Mouse (Mus musculus): ENCODE data around the gene Ascl2. TPM values are rescaled to one million over a fixed set of nuclear protein-coding genes. Genes with fewer than 3 reads are reported as not detected.
A peak's percentile ranks its signal among the peaks of the same experiment; 100 is the strongest.

The Ascl2 gene
- polyA plus RNA-seq, 1 experiment: 0.74 TPM

GRCm38 (mm10) chr7:143012230-143012875 lies 43.3 kb upstream of the Ascl2 start:
- Histone ChIP-seq H3K4me1 (ENCODE audit: control insufficient read depth, insufficient read depth, low read length) (peaks cover 45% of the 10 kb centered on the region), H3K27ac (ENCODE audit: insufficient read depth, low read length) (no peak overlapping the region), H3K4me3 (replicated peaks; ENCODE audit: insufficient read depth, low read depth, low read length) (no peak overlapping the region), H3K27me3 (ENCODE audit: control insufficient read depth, insufficient read depth, low read length) (no peaks in the 10 kb centered on the region)
- TF ChIP-seq POLR2A (IDR thresholded peaks at IDR 0.05; ENCODE audit: borderline replicate concordance, insufficient read depth, low read length) (no peak), CTCF (IDR thresholded peaks at IDR 0.05; ENCODE audit: borderline replicate concordance, insufficient read depth, low read depth, low read length) (no peak)
- 75% methylated on average over 5 of the region's 5 CpGs for WGBS
- no peak for DNase-seq

GRCm38 (mm10) chr7:143011226-143011625 lies 42.2 kb upstream of the Ascl2 start:
- Histone ChIP-seq H3K4me1 (ENCODE audit: control insufficient read depth, insufficient read depth, low read length) (peaks cover 40% of the 10 kb centered on the region), H3K27ac (ENCODE audit: insufficient read depth, low read length) (no peak overlapping the region), H3K27me3 (ENCODE audit: control insufficient read depth, insufficient read depth, low read length) (no peaks in the 10 kb centered on the region), H3K4me3 (replicated peaks; ENCODE audit: insufficient read depth, low read depth, low read length) (no peak overlapping the region)
- no peak for DNase-seq
- TF ChIP-seq CTCF (IDR thresholded peaks at IDR 0.05; ENCODE audit: borderline replicate concordance, insufficient read depth, low read depth, low read length): no peak
- TF ChIP-seq POLR2A (IDR thresholded peaks at IDR 0.05; ENCODE audit: borderline replicate concordance, insufficient read depth, low read length): no peak
- WGBS: 90% methylated on average over 1 of the region's 1 CpGs

- H3K4me1 ChIP-seq (ENCODE audit: control insufficient read depth, insufficient read depth, low read length): peaks cover 32% of the 10 kb centered on the region
- H3K4me3 ChIP-seq (replicated peaks; ENCODE audit: insufficient read depth, low read depth, low read length): no peak overlapping the region
- H3K27ac ChIP-seq (ENCODE audit: insufficient read depth, low read length): no peak overlapping the region
- TF ChIP-seq POLR2A (IDR thresholded peaks at IDR 0.05; ENCODE audit: borderline replicate concordance, insufficient read depth, low read length) (no peak), CTCF (IDR thresholded peaks at IDR 0.05; ENCODE audit: borderline replicate concordance, insufficient read depth, low read depth, low read length) (no peak)
- WGBS: 89% methylated on average over 4 of the region's 4 CpGs
- no peak for DNase-seq
- no peaks in the 10 kb centered on the region for H3K27me3 ChIP-seq (ENCODE audit: control insufficient read depth, insufficient read depth, low read length)
Observed at GRCm38 (mm10) chr7:143009996-143010395, 40.9 kb upstream of the Ascl2 start.

GRCm38 (mm10) chr7:143008996-143009665 lies 40.1 kb upstream of the Ascl2 start:
- H3K27ac ChIP-seq (ENCODE audit: insufficient read depth, low read length): no peak overlapping the region
- no peak overlapping the region for H3K4me3 ChIP-seq (replicated peaks; ENCODE audit: insufficient read depth, low read depth, low read length)
- no peak for TF ChIP-seq CTCF (IDR thresholded peaks at IDR 0.05; ENCODE audit: borderline replicate concordance, insufficient read depth, low read depth, low read length)
- no peak for TF ChIP-seq POLR2A (IDR thresholded peaks at IDR 0.05; ENCODE audit: borderline replicate concordance, insufficient read depth, low read length)
- 60% methylated on average over 4 of the region's 4 CpGs for WGBS
- peaks cover 23% of the 10 kb centered on the region for H3K4me1 ChIP-seq (ENCODE audit: control insufficient read depth, insufficient read depth, low read length)
- H3K27me3 ChIP-seq (ENCODE audit: control insufficient read depth, insufficient read depth, low read length): no peaks in the 10 kb centered on the region
- DNase-seq: no peak

DNA sequence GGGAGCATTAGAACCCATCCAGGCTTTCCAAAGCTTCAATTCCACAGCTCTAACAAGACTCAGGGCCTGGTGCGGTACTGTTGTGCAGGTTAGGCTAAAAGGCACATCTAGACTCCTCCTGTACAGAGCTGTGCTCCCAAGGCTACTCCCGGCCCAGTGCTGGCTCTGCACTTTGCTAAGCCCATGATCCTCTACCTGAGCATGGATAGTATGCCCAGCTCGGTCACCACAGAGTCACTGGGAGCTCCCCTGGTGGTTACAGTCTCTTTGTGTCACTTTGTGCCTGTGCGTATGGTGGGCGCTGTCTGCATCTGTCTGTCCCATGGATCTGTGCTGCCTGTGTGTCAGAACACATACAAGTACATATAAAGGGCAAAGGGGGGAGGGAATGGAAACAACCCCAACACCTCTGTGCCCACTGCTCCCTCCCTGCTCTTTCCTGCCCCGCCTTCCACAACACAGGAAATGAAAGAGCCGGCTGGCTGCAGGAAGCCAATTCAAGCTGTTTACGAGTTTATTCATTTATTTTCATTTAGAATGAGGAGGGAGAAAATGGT lies 39.4 kb upstream of the Ascl2 start:
- Histone ChIP-seq H3K27me3 (ENCODE audit: control insufficient read depth, insufficient read depth, low read length) (no peaks in the 10 kb centered on the region), H3K4me3 (replicated peaks; ENCODE audit: insufficient read depth, low read depth, low read length) (no peak overlapping the region), H3K27ac (ENCODE audit: insufficient read depth, low read length) (0 out of 2 replicates have a peak overlapping the region, but pooled peaks have one; percentile 4), H3K4me1 (ENCODE audit: control insufficient read depth, insufficient read depth, low read length) (peaks cover 16% of the 10 kb centered on the region; the same call in 1 of the 2 replicates)
- DNase-seq: no peak
- TF ChIP-seq POLR2A (IDR thresholded peaks at IDR 0.05; ENCODE audit: borderline replicate concordance, insufficient read depth, low read length) (no peak), CTCF (IDR thresholded peaks at IDR 0.05; ENCODE audit: borderline replicate concordance, insufficient read depth, low read depth, low read length) (no peak)
- 77% methylated on average over 8 of the region's 8 CpGs for WGBS

DNA sequence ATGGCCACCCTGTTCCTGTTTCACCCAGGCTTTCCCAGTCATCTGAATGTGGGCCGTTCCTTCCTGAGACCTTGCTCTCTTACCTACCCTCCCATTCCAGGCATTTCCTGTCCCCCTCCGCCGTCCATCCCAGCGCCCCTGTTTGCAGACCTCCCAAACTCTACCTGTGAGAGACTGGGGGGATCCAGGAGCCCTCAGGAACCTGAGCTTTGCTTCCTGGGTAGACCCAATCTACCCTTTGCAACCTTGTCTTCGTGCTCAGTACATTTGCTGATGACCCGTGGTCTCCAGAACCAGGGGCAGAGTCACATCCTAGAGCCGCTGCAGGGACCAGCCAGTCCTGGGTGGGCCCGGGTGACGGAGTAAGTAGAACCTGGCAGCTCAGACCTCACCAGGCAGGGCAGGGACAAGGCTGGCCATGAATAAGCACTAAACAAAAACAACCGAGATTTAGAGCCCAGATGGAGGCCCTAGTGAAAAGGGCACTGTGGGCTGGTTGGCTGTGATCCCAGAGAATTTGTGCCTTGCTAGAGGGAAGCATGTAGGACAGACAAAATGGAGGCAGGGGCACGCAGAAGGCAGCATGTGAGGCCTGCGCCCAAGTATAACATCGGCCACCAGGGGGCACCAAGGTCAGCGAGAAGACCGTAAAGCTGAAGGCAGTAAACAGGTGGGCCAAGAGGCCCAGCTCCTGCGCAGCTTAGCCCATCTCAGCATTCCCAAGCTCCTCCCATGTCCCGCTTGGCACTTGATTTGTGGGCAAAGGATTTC lies 38.7 kb upstream of the Ascl2 start:
- H3K27ac ChIP-seq (ENCODE audit: insufficient read depth, low read length): 0 out of 2 replicates have a peak overlapping the region, but pooled peaks have one; percentile 4
- H3K4me1 ChIP-seq (ENCODE audit: control insufficient read depth, insufficient read depth, low read length): peaks cover 13% of the 10 kb centered on the region; the same call in 1 of the 2 replicates
- WGBS: 38% methylated on average over 17 of the region's 17 CpGs

GRCm38 (mm10) chr7:143006756-143007598 lies 37.9 kb upstream of the Ascl2 start:
- Histone ChIP-seq H3K27me3 (ENCODE audit: control insufficient read depth, insufficient read depth, low read length) (no peaks in the 10 kb centered on the region), H3K4me1 (ENCODE audit: control insufficient read depth, insufficient read depth, low read length) (peaks cover 9% of the 10 kb centered on the region; the same call in 1 of the 2 replicates), H3K4me3 (replicated peaks; ENCODE audit: insufficient read depth, low read depth, low read length) (no peak overlapping the region), H3K27ac (ENCODE audit: insufficient read depth, low read length) (no peak overlapping the region)
- 95% methylated on average over 8 of the region's 8 CpGs for WGBS
- TF ChIP-seq CTCF (IDR thresholded peaks at IDR 0.05; ENCODE audit: borderline replicate concordance, insufficient read depth, low read depth, low read length): no peak
- no peak for TF ChIP-seq POLR2A (IDR thresholded peaks at IDR 0.05; ENCODE audit: borderline replicate concordance, insufficient read depth, low read length)
- DNase-seq: no peak

More for the DNA sequence above, 38.7 kb upstream of the Ascl2 start:
- DNase-seq: peak; percentile 80 to 90
- H3K27me3 ChIP-seq (ENCODE audit: control insufficient read depth, insufficient read depth, low read length): no peaks in the 10 kb centered on the region
- TF ChIP-seq POLR2A (IDR thresholded peaks at IDR 0.05; ENCODE audit: borderline replicate concordance, insufficient read depth, low read length) (no peak), CTCF (IDR thresholded peaks at IDR 0.05; ENCODE audit: borderline replicate concordance, insufficient read depth, low read depth, low read length) (peak; percentile 95)
- H3K4me3 ChIP-seq (replicated peaks; ENCODE audit: insufficient read depth, low read depth, low read length): no peak overlapping the region
